Mouse (Mus musculus) MEL (cell line): ENCODE measurements around the gene Fam129a. TPM values are rescaled to one million over a fixed set of nuclear protein-coding genes. Genes with fewer than 3 reads are reported as not detected.

Experiments used
- DNase-seq: peaks from one replicate; pipeline ENCODE4 v3.0.0; 2011; ENCODE audit warnings: low read depth, low spot score
- H3K27ac ChIP-seq: 2 replicates; pipeline ENCODE4 v1.5.1; 2012; ENCODE audit warnings: low read depth, mild to moderate bottlenecking, control low read depth, low read length, moderate library complexity; ENCODE audit not compliant: control insufficient read depth
- H3K27me3 ChIP-seq, 2 experiments: fragments of 150-350 bp in 1 of 2; sonication (generic) in 1 of 2; 2 replicates each; pipeline ENCODE4 v1.6.1; 2012; ENCODE audit warnings: low read length in 2 of 2, mild to moderate bottlenecking in 2 of 2, improper control_type of control experiment in 1 of 2, moderate library complexity in 1 of 2; ENCODE audit not compliant: insufficient read depth in 2 of 2, control insufficient read depth in 1 of 2
- H3K36me3 ChIP-seq, 2 experiments: 2 replicates each; pipeline ENCODE4 v1.6.1; 2012 to 2014; ENCODE audit warnings: low read length in 2 of 2, improper control_type of control experiment in 1 of 2, inconsistent platforms in 1 of 2, mild to moderate bottlenecking in 1 of 2; ENCODE audit not compliant: insufficient read depth in 2 of 2, control insufficient read depth in 1 of 2
- H3K4me1 ChIP-seq, 2 experiments: fragments of 150-350 bp in 1 of 2; sonication (generic) in 1 of 2; 2 replicates each; pipeline ENCODE4 v1.6.1; 2012; ENCODE audit warnings: low read length in 2 of 2, improper control_type of control experiment in 1 of 2, mild to moderate bottlenecking in 1 of 2; ENCODE audit not compliant: insufficient read depth in 2 of 2, control insufficient read depth in 1 of 2
- H3K4me3 ChIP-seq, 2 experiments: fragments of 150-350 bp in 1 of 2; sonication (generic) in 1 of 2; 2 replicates each; pipeline ENCODE4 v1.5.1; 2012; ENCODE audit warnings: low read depth in 2 of 2, low read length in 2 of 2, mild to moderate bottlenecking in 2 of 2, moderate library complexity in 2 of 2, control low read depth in 1 of 2, improper control_type of control experiment in 1 of 2; ENCODE audit not compliant: control insufficient read depth in 1 of 2, insufficient read depth in 1 of 2
- H3K79me2 ChIP-seq: 2 replicates; pipeline ENCODE4 v1.6.1; 2012; ENCODE audit warnings: mild to moderate bottlenecking, low read length, moderate library complexity; ENCODE audit not compliant: control insufficient read depth, poor library complexity, insufficient read depth
- H3K9ac ChIP-seq: 2 replicates; pipeline ENCODE4 v1.6.1; 2012; ENCODE audit warnings: low read depth, mild to moderate bottlenecking, control low read depth, low read length, moderate library complexity; ENCODE audit not compliant: control insufficient read depth, poor library complexity, severe bottlenecking
- H3K9me3 ChIP-seq: fragments of 150-350 bp; sonication (generic); replicated peaks from 2 replicates; pipeline ENCODE4 v1.6.1; 2012; ENCODE audit warnings: mild to moderate bottlenecking, low read length, improper control_type of control experiment, moderate library complexity; ENCODE audit not compliant: insufficient read depth
- CHD2 ChIP-seq: IDR thresholded peaks from 2 replicates; pipeline ENCODE4 v1.6.1; 2011; ENCODE audit warnings: low read length, improper control_type of control experiment
- EP300 ChIP-seq, 2 experiments: IDR thresholded peaks; 2 replicates each; pipeline ENCODE4 v1.6.1; 2011; ENCODE audit warnings: improper control_type of control experiment in 2 of 2, low read length in 2 of 2, low read depth in 1 of 2, mild to moderate bottlenecking in 1 of 2
- ETS1 ChIP-seq: IDR thresholded peaks from 2 replicates; pipeline ENCODE4 v1.6.1; 2012; ENCODE audit warnings: low read depth, mild to moderate bottlenecking, inconsistent platforms, low read length, improper control_type of control experiment, moderate library complexity
- GATA1 ChIP-seq: IDR thresholded peaks from 2 replicates; pipeline ENCODE4 v1.6.1; 2011; ENCODE audit warnings: low read depth, low read length, improper control_type of control experiment
- JUND ChIP-seq: IDR thresholded peaks from 2 replicates; pipeline ENCODE4 v1.6.1; 2011; ENCODE audit warnings: low read depth, mild to moderate bottlenecking, improper control_type of control experiment, low read length
- MAX ChIP-seq: IDR thresholded peaks from 2 replicates; pipeline ENCODE4 v1.6.1; 2011; ENCODE audit warnings: low read length, improper control_type of control experiment
- MYC ChIP-seq: IDR thresholded peaks from 2 replicates; pipeline ENCODE4 v1.6.1; 2011; ENCODE audit warnings: low read depth, mild to moderate bottlenecking, low read length, improper control_type of control experiment, moderate library complexity
- NRF1 ChIP-seq: IDR thresholded peaks from 2 replicates; pipeline ENCODE4 v1.6.1; 2014; ENCODE audit warnings: low read depth, mild to moderate bottlenecking, inconsistent platforms, low read length, improper control_type of control experiment, moderate library complexity; ENCODE audit not compliant: poor library complexity, insufficient read depth, severe bottlenecking
- RCOR1 ChIP-seq: IDR thresholded peaks from 2 replicates; pipeline ENCODE4 v1.6.1; 2012; ENCODE audit warnings: low read depth, mild to moderate bottlenecking, inconsistent platforms, low read length, improper control_type of control experiment
- TAL1 ChIP-seq: IDR thresholded peaks from 2 replicates; pipeline ENCODE4 v1.6.1; 2012; ENCODE audit warnings: mild to moderate bottlenecking, inconsistent platforms, low read length, moderate library complexity, mixed read lengths
- TCF12 ChIP-seq: IDR thresholded peaks from 2 replicates; pipeline ENCODE4 v1.6.1; 2014; ENCODE audit warnings: low read depth, mild to moderate bottlenecking, inconsistent platforms, low read length, improper control_type of control experiment, moderate library complexity
- UBTF ChIP-seq: IDR thresholded peaks from 2 replicates; pipeline ENCODE4 v1.6.1; 2012; ENCODE audit warnings: low read depth, mild to moderate bottlenecking, inconsistent platforms, low read length, improper control_type of control experiment, moderate library complexity, borderline replicate concordance; ENCODE audit not compliant: insufficient read depth
- USF1 ChIP-seq: IDR thresholded peaks from 2 replicates; pipeline ENCODE4 v1.6.1; 2014; ENCODE audit warnings: low read depth, mild to moderate bottlenecking, inconsistent platforms, low read length, improper control_type of control experiment, moderate library complexity
- USF2 ChIP-seq, 2 experiments: IDR thresholded peaks; 2 replicates each; pipeline ENCODE4 v1.6.1; 2011 to 2012; ENCODE audit warnings: improper control_type of control experiment in 2 of 2, low read length in 2 of 2, borderline replicate concordance in 1 of 2, inconsistent platforms in 1 of 2, low read depth in 1 of 2, mild to moderate bottlenecking in 1 of 2; ENCODE audit not compliant: insufficient read depth in 1 of 2
- ZC3H11A ChIP-seq: IDR thresholded peaks from 2 replicates; pipeline ENCODE4 v1.6.1; 2012; ENCODE audit warnings: low read depth, mild to moderate bottlenecking, inconsistent platforms, low read length, improper control_type of control experiment
- ZMIZ1 ChIP-seq: IDR thresholded peaks from 2 replicates; pipeline ENCODE4 v1.6.1; 2012; ENCODE audit warnings: low read depth, mild to moderate bottlenecking, inconsistent platforms, low read length, improper control_type of control experiment, moderate library complexity
- polyA plus RNA-seq, 2 experiments: library from polyadenylated mRNA; stranded (reverse) in 1 of 2; unstranded in 1 of 2; fragments of >175 nt in 1 of 2; fragments of >200 nt in 1 of 2; gene quantifications; 2 replicates each; pipeline versions ENCODE4 v1.2.1 to v1.2.4; 2012; ENCODE audit warnings: low replicate concordance in 2 of 2, low read depth in 1 of 2; ENCODE audit not compliant: insufficient read length in 2 of 2, insufficient read depth in 1 of 2, missing spikeins in 1 of 2
- total RNA-seq: library from RNA; depleted of rRNA; stranded (reverse); fragments of 300-350 nt; gene quantifications from 2 replicates; pipeline ENCODE4 v1.2.3, GENCODE M21; 2012

The Fam129a gene
- total and polyA plus RNA-seq, 3 experiments = 3.1 to 67.5 (median 8.8) TPM

DNA sequence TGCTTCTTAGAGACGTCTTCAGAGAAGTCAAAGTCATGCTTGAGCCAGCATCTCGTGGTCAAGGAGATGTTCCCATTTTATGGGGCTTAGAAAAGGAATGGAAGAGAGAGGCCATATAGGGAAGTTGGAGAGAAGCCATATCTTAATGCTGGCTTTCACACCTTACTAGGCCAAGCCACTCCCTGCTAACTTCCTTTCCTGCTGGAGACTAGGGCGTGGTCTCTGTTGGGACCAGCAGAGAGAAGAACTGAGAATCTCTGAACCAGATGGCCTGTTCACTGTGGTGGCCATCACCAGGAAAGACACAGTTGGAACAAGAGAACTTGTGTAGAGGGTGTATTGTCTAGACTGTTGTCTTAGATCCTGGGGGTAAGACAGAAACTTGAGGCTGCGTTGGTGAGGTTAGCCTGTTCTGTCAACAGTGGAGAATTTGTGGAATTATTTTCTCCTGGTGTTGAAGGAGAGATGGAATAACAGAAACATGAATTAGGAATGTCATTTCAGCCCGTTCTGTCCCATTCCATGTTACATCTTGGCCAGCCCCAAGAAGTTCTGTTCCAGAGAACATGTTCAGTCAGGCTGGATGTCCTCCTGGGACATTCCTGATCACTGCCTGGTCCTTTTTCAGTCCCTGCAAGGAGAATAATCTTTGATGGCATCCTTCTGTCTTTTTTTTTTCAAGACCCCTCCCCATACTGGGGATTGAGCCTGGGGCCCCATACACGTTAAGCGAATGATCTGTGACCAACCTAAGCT lies 90.9 kb downstream of the Fam129a start:
- H3K36me3 ChIP-seq = peaks cover 0 to 37% of the 10 kb centered on the region in 2 experiments; a peak in 2 of 4 replicates
- no peak overlapping the region for H3K9ac ChIP-seq
- peak; percentile 71 for DNase-seq
- no peaks in the 10 kb centered on the region for H3K79me2 ChIP-seq
- no peaks in the 10 kb centered on the region for H3K9me3 ChIP-seq
- no peak overlapping the region for H3K4me3 ChIP-seq
- H3K27me3 ChIP-seq = no peaks in the 10 kb centered on the region
- H3K27ac ChIP-seq = no peak overlapping the region; the same call in 1 of the 2 replicates
- peaks cover 12 to 43% of the 10 kb centered on the region in 2 experiments for H3K4me1 ChIP-seq
- TF ChIP-seq JUND = no peak
- TF ChIP-seq EP300 (IDR thresholded peaks at IDR 0.05; ENCODE audit: low read depth in 1 of 2, low read length in 2 of 2) = peak; percentile 6 to 48; a peak in 2 of 4 replicates
- peak; percentile 32; the same call in 1 of the 2 replicates for TF ChIP-seq TAL1
- TF ChIP-seq GATA1 = 0 out of 2 replicates have a peak, but pooled peaks have one; percentile 26

GRCm38 (mm10) chr1:151662958-151663357 lies 92.0 kb downstream of the Fam129a start:
- peak; percentile 71 for DNase-seq
- Histone ChIP-seq H3K9me3 (no peaks in the 10 kb centered on the region), H3K9ac (no peak overlapping the region), H3K27ac (no peak overlapping the region), H3K4me3 (no peak overlapping the region; a peak in 1 of 4 replicates), H3K36me3 (peaks cover 0 to 40% of the 10 kb centered on the region in 2 experiments; a peak in 2 of 4 replicates), H3K4me1 (peaks cover 12 to 52% of the 10 kb centered on the region in 2 experiments), H3K79me2 (no peaks in the 10 kb centered on the region), H3K27me3 (no peaks in the 10 kb centered on the region)
- TF ChIP-seq GATA1 (peak; percentile 23; the same call in 1 of the 2 replicates), EP300 (IDR thresholded peaks at IDR 0.05; ENCODE audit: low read depth in 1 of 2, low read length in 2 of 2) (peak; percentile 44 to 61; a peak in 3 of 4 replicates), RCOR1 (peak; percentile 86), ZMIZ1 (no peak), MAX (no peak), ZC3H11A (no peak), USF2 (IDR thresholded peaks at IDR 0.05; ENCODE audit: borderline replicate concordance in 1 of 2, insufficient read depth in 1 of 2, low read depth in 1 of 2, low read length in 2 of 2) (no peak), ETS1 (peak; percentile 50; the same call in 1 of the 2 replicates)

- Histone ChIP-seq H3K36me3 (peaks cover 0 to 45% of the 10 kb centered on the region in 2 experiments; a peak in 2 of 4 replicates), H3K27me3 (no peaks in the 10 kb centered on the region), H3K4me3 (no peak overlapping the region), H3K27ac (no peak overlapping the region), H3K4me1 (peaks cover 15 to 54% of the 10 kb centered on the region in 2 experiments), H3K9me3 (no peaks in the 10 kb centered on the region), H3K9ac (no peak overlapping the region), H3K79me2 (no peaks in the 10 kb centered on the region; the same call in 1 of the 2 replicates)
- DNase-seq = no peak
- TF ChIP-seq TCF12 (0 out of 2 replicates have a peak, but pooled peaks have one; percentile 4), JUND (no peak), USF1 (no peak), UBTF (no peak), CHD2 (no peak), EP300 (IDR thresholded peaks at IDR 0.05; ENCODE audit: low read depth in 1 of 2, low read length in 2 of 2) (peak in 1 of 2 experiments; percentile 31; a peak in 2 of 4 replicates), NRF1 (no peak), GATA1 (peak; percentile 58), MYC (no peak)
Observed at GRCm38 (mm10) chr1:151664384-151664783, 93.4 kb downstream of the Fam129a start.
